Mouse (Mus musculus) c-Kit-negative CD71-positive TER-119-positive erythroid progenitor cells, embryonic 14.5 days (primary cell): ENCODE data around the gene Palm2.

Source experiments
- DNase-seq: peaks from one replicate; pipeline ENCODE4 v3.0.0-alpha.2; 2013; ENCODE audit warnings: low read depth, low spot score

Palm2 gene

GRCm38 (mm10) chr4:57612716-57613115 is 178.7 kb downstream of the Palm2 start:
- no peak for DNase-seq

GRCm38 (mm10) chr4:57614686-57615085 is 180.6 kb downstream of the Palm2 start:
- no peak for DNase-seq

GRCm38 (mm10) chr4:57618743-57619142 is 184.7 kb downstream of the Palm2 start:
- no peak for DNase-seq

- DNase-seq: no peak
These were observed 188.8 kb downstream of the Palm2 start for GRCm38 (mm10) chr4:57622816-57623215.

GRCm38 (mm10) chr4:57624819-57625218 is 190.8 kb downstream of the Palm2 start:
- DNase-seq: no peak

GRCm38 (mm10) chr4:57625306-57625705 is 191.3 kb downstream of the Palm2 start:
- DNase-seq: no peak

GRCm38 (mm10) chr4:57625756-57626155 is 191.7 kb downstream of the Palm2 start:
- no peak for DNase-seq

- DNase-seq: no peak
These were observed 192.9 kb downstream of the Palm2 start for GRCm38 (mm10) chr4:57626921-57627320.

GRCm38 (mm10) chr4:57632386-57632785 is 198.3 kb downstream of the Palm2 start:
- no peak for DNase-seq

GRCm38 (mm10) chr4:57633052-57633451 is 199.0 kb downstream of the Palm2 start:
- no peak for DNase-seq

GRCm38 (mm10) chr4:57634956-57635355 is 200.9 kb downstream of the Palm2 start:
- no peak for DNase-seq

GRCm38 (mm10) chr4:57636782-57637482 is 202.9 kb downstream of the Palm2 start:
- DNase-seq: no peak

- no peak for DNase-seq
These were observed 203.8 kb downstream of the Palm2 start for GRCm38 (mm10) chr4:57637636-57638386.

- DNase-seq: no peak
These were observed 204.9 kb downstream of the Palm2 start for GRCm38 (mm10) chr4:57638941-57639340.

- DNase-seq: no peak
These were observed 206.2 kb downstream of the Palm2 start for GRCm38 (mm10) chr4:57640222-57640621.

GRCm38 (mm10) chr4:57640971-57641370 is 206.9 kb downstream of the Palm2 start:
- DNase-seq: no peak

GRCm38 (mm10) chr4:57650994-57651393 is 216.9 kb downstream of the Palm2 start:
- DNase-seq: no peak

- no peak for DNase-seq
These were observed 217.5 kb downstream of the Palm2 start for GRCm38 (mm10) chr4:57651547-57651946.

GRCm38 (mm10) chr4:57652185-57652904 is 218.3 kb downstream of the Palm2 start:
- DNase-seq: no peak

GRCm38 (mm10) chr4:57655966-57656365 is 221.9 kb downstream of the Palm2 start:
- no peak for DNase-seq

- no peak for DNase-seq
These were observed 222.3 kb downstream of the Palm2 start for GRCm38 (mm10) chr4:57656388-57656787.

- no peak for DNase-seq
These were observed 222.8 kb downstream of the Palm2 start for GRCm38 (mm10) chr4:57656861-57657260.
